ENCODE assay signal across 8 mouse cellular contexts in genomic region chr17:47368401-47369086, GRCm38 (mm10). TPM values are rescaled to one million over a fixed set of nuclear protein-coding genes. Genes with fewer than 3 reads are reported as not detected.
DNase-seq lines count a peak whose midpoint lies in the region; ATAC-seq and TF ChIP-seq lines count a peak whose summit lies in the region.

Mrps10 (plus strand) TSS chr17:47368887.

- TF ChIP-seq POLR2A in lung, adult 2 months (IDR thresholded peaks at IDR 0.05; ENCODE audit: borderline replicate concordance, extremely low read depth, low read depth, low read length): peak; percentile 44; the same call in 1 of the 2 replicates

- WGBS in forebrain, embryonic 15.5 days: 4% methylated on average over 35 of the region's 35 CpGs
- 3% methylated on average over 35 of the region's 35 CpGs for WGBS in lung, adult 2 months

- peaks cover 2 to 6% of the 10 kb centered on the region in 2 experiments; a peak in 1 of 4 replicates for H3K4me1 ChIP-seq in ES-E14 (ENCODE audit: control insufficient read depth in 2 of 2, insufficient read depth in 2 of 2, low read length in 2 of 2, poor library complexity in 1 of 2)
- peaks cover 18% of the 10 kb centered on the region for H3K4me1 ChIP-seq in forebrain, embryonic 15.5 days
- H3K4me1 ChIP-seq in lung, adult 2 months (ENCODE audit: control insufficient read depth, insufficient read depth, low read length): peaks cover 2% of the 10 kb centered on the region; the same call in 1 of the 2 replicates

- H3K9ac ChIP-seq in ES-E14 (ENCODE audit: insufficient read depth, low read depth, low read length, poor library complexity, severe bottlenecking): peak within 1 kb of the TSS; percentile 77
- peak within 1 kb of the TSS; percentile 62 for H3K9ac ChIP-seq in forebrain, embryonic 15.5 days (replicated peaks)

- no peaks in the 10 kb centered on the region for H3K9me3 ChIP-seq in ES-E14 (ENCODE audit: control insufficient read depth, insufficient read depth, low read depth, low read length)
- no peaks in the 10 kb centered on the region for H3K9me3 ChIP-seq in forebrain, embryonic 15.5 days

- DNase-seq in ES-E14 (ENCODE audit: low read depth, low spot score): peak; percentile 88
- DNase-seq in cerebellum, adult 11-12 months: peak; percentile 84
- DNase-seq in heart, postnatal 25 days (ENCODE audit: low spot score): peak; percentile 61
- DNase-seq in layer of hippocampus, adult 18-20 months (ENCODE audit: low spot score in 2 of 2): peak; percentile 81 to 93
- DNase-seq in lung, adult 2 months: peak; percentile 70
- DNase-seq in thymus, adult 18-20 months: peak; percentile 73 to 77

- peak; percentile 92 for ATAC-seq in forebrain, embryonic 15.5 days (replicated peaks)
- ATAC-seq in neutrophil, adult 5-6 weeks (ENCODE audit: extremely low read depth, insufficient number of reproducible peaks, low FRiP score, poor library complexity, severe bottlenecking): peak; percentile 80

- H3K4me2 ChIP-seq in forebrain, embryonic 15.5 days (replicated peaks): peak within 1 kb of the TSS; percentile 79

- TF ChIP-seq CTCF in lung, adult 2 months (IDR thresholded peaks at IDR 0.05; ENCODE audit: insufficient read depth, low read length): no peak

- intact Hi-C loops in heart, postnatal 25 days (cut with DNase I): loop anchor here (10.0 kb wide), 1 partner anchor 246 kb away; the partner anchor contains the start of genes Bysl, Gm20517 and Med20

- peaks cover 19% of the 10 kb centered on the region for H3K27me3 ChIP-seq in forebrain, embryonic 15.5 days

- H3K4me3 ChIP-seq in ES-E14 (ENCODE audit: insufficient read depth in 1 of 2, low read depth in 1 of 2, low read length in 2 of 2, poor library complexity in 1 of 2, severe bottlenecking in 1 of 2): peak within 1 kb of the TSS; percentile 74 to 96
- peak within 1 kb of the TSS; percentile 66 for H3K4me3 ChIP-seq in forebrain, embryonic 15.5 days
- H3K4me3 ChIP-seq in lung, adult 2 months (replicated peaks; ENCODE audit: extremely low read depth, low read depth, low read length): peak within 1 kb of the TSS; percentile 56

- peaks cover 7% of the 10 kb centered on the region; the same call in 1 of the 2 replicates for H3K36me3 ChIP-seq in ES-E14 (ENCODE audit: control insufficient read depth, insufficient read depth, low read length, poor library complexity, severe bottlenecking)
- peaks cover 9% of the 10 kb centered on the region for H3K36me3 ChIP-seq in forebrain, embryonic 15.5 days

- in situ Hi-C loops in ES-E14 (cut with MboI; ENCODE audit: low sequenced_read_pairs in 2 of 2, unreplicated experiment in 2 of 2): no loop called here

- H3K27ac ChIP-seq in ES-E14 (ENCODE audit: insufficient read depth, low read depth, low read length, poor library complexity, severe bottlenecking): 0 out of 2 replicates have a peak within 1 kb of the TSS, but pooled peaks have one; percentile 1
- peak within 1 kb of the TSS; percentile 78 for H3K27ac ChIP-seq in forebrain, embryonic 15.5 days (replicated peaks)

TF ChIP-seq in ES-E14, 5 proteins besides CTCF, POLR2A, EP300 and RAD21:
- TF ChIP-seq MAFK (IDR thresholded peaks at IDR 0.05; ENCODE audit: insufficient read depth, low read depth, low read length) (no peak), HCFC1 (IDR thresholded peaks at IDR 0.05; ENCODE audit: borderline replicate concordance, insufficient read depth, low read length) (peak; percentile 72; the same call in 1 of the 2 replicates)

RNA-seq across cellular contexts. Expression of gene Mrps10, which starts in this region (rescaled TPM):
- total RNA-seq in ES-E14 (2012; rRNA removed): 55.8 and 65.1 TPM in 2 replicates
- 73.7 and 75.9 TPM in 2 replicates for polyA plus RNA-seq in forebrain, embryonic 15.5 days (2015; fragmentation: Nextera tagmentation; extraction: Ambion mirVana)
- total RNA-seq in heart, postnatal 25 days (2021): 10 to 100 TPM; 19.7 to 20.4 TPM
- total RNA-seq in layer of hippocampus, adult 18-20 months (2021): 10 to 100 TPM; 27.7 to 29.5 TPM
- 15.5 and 18.8 TPM in 2 replicates for polyA plus RNA-seq in lung, adult 2 months (2012; rRNA removed)
- total RNA-seq in neutrophil, adult 5-6 weeks (2017): 20.6 and 29.4 TPM in 2 replicates

Comparison
In these comparisons a context has a peak if more than half of its experiments do, and no peak if none do; other contexts are left out.
1. Peak in every context shown above with its lines: DNase-seq, ATAC-seq, H3K4me3 ChIP-seq and H3K27ac ChIP-seq.